Mouse (Mus musculus) layer of hippocampus, adult 2 months (tissue): ENCODE results near the gene 1700018B08Rik. TPM values are rescaled to one million over a fixed set of nuclear protein-coding genes. Genes with fewer than 3 reads are reported as not detected.
A peak's percentile ranks its signal among the peaks of the same experiment; 100 is the strongest.

Experiments
- DNase-seq, 2 experiments: peaks; one replicate each; pipeline ENCODE4 v3.0.0; 2022; ENCODE audit warnings: low spot score in 2 of 2
- H3K27ac ChIP-seq: fragments of 200-600 bp; 2 replicates; pipeline ENCODE4 v1.8.1; 2022
- H3K4me3 ChIP-seq: fragments of 200-600 bp; 2 replicates; pipeline ENCODE4 v1.8.1; 2022; ENCODE audit warnings: mild to moderate bottlenecking
- CTCF ChIP-seq: fragments of 200-600 bp; conservative IDR thresholded peaks from 2 replicates; pipeline ENCODE4 v1.8.1; 2022; ENCODE audit warnings: antibody characterized with exemption, mild to moderate bottlenecking, moderate library complexity
- long read RNA-seq, 2 experiments: library from polyadenylated mRNA; stranded (forward); transcript quantifications; one replicate each; pipeline ENCODE4 v2.0.0; 2021; ENCODE audit warnings: borderline mapping rate in 2 of 2
- total RNA-seq, 2 experiments: library from RNA; stranded (reverse); gene quantifications; 2 replicates each; pipeline ENCODE4 v1.2.3; 2021

1700018B08Rik gene
- not detected for total RNA-seq
- long read RNA-seq, experiment 1, partial matches to known transcripts = 0 of 4 reads
- long read RNA-seq, experiment 1, other reads (novel, unspliced or antisense) = 4 of 4 reads
- long read RNA-seq, experiment 2, partial matches to known transcripts = 0 of 13 reads
- long read RNA-seq, experiment 2, other reads (novel, unspliced or antisense) = 13 of 13 reads

- no peak within 1 kb of the TSS for H3K4me3 ChIP-seq
- TF ChIP-seq CTCF = no peak
- no peak within 1 kb of the TSS for H3K27ac ChIP-seq
- no peak for DNase-seq
Measured at GRCm38 (mm10) chr8:121544276-121544785, at the start of gene 1700018B08Rik. TSS of gene 1700018B08Rik (minus strand) at chr8:121544320.

DNA sequence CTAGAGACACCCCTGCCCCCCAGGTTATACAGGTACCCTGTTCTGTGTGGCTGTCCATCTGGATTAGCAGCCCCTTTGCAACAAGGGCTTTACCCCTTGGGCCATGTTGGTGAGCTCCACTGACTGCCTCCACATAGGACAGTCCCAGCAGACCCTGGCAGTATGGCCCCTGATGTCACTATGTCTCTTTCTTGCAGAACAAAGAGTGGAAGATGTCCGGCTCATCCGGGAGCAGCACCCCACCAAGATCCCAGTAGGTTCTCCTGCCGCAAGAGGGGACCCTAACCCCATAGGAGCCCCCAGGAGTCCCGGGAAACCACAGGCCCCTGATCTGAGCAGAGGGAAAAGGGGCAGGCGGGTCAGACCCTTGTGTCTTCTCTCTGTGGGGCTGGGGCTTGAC, 49.2 kb upstream of the 1700018B08Rik start:
- DNase-seq = no peak
- Histone ChIP-seq H3K4me3 (no peak overlapping the region), H3K27ac (peak overlapping the region; percentile 62; the same call in 1 of the 2 replicates)
- TF ChIP-seq CTCF = no peak

DNA sequence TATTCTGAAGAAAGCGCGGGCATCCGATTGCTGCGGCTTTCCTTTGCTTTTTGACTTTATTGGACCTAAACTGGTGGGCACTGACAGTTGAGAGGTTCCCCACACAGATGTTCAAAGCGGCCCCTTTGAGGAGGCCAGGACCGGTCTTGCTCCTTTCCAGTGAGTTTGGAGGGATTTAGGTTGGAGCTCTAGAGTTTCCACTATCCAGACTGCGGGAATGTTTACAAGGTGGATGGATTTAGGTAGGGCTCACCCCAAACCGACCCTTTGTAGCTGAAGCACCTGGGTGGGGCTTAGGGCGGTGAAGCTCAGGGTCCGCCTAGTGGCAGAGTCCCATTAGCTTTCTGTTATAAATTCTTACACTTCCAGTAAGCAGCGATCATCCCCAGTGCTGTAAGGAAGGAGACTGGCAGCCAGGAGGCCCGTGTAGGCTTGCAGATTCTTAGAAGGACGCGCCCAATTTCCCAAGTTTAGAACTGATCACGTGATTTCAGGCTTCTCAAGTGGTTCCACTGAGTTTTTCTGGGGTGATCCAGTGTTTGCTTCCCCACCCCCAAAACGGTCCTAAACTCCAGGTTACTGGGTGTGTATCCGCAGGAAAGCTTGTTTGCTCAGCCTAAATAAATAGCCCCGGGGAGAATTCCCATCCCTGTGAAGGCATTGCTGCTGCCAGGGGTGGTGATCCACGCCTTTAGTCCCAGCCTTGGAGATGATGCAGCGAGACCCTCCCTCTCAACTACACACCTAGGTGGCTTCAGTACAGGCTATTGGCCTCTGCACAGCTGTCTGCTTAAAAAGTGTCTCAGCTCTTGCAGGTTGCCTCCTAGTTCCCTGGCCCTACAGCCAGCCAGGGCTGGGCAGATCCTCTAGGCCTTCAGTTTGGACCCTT, 47.3 kb upstream of the 1700018B08Rik start:
- Histone ChIP-seq H3K4me3 (peak overlapping the region; percentile 98), H3K27ac (peak overlapping the region; percentile 94)
- TF ChIP-seq CTCF = peak; percentile 72
- DNase-seq = no peak

DNA sequence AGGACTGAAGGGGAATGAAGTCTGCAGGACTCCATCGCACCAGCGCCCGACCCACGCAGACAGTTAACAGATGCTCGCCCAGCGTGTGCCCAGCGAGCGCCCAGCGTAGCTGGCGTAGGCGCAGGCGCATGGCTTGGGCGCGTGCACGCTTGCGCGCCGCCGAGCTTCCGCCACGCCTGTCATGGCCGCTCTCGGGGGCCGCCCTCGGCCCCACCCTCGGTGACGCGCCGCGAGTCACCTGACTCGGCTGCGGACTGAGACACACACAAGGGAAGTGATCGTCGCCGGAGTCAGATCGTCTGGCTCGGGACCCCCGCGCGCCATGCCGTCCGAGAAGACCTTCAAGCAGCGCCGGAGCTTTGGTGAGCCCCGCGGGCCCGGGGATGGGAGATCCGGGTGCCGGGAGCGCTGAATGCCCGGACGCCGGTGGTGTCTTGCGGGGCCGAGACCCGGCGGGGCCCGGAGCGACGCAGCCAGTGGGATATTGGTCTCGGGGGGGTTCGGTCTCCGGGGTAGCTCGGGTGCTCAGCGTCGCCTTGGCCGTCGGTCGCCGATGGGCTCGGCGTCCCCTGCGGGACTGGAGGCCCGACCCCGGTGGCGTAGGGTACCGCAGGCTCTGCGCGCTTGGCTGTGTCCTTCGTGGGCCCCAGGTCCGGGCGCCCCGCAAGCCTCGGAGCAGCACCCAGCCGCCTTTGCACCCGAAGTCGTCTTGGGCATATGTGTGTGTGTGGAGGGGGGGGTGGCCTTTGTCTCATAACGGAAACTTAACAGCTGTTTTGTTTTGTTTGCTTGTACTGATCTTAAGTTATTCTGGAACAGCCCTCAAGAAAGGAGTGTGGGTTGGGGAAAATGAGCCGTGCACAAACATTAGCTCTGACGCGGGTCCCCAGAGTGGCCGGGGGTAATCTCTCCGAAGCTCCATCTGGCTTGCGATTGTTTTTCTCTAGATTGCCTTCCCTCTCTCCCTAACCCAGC, 46.4 kb upstream of the 1700018B08Rik start, which contains the start of gene Map1lc3b:
Gene Map1lc3b, plus strand, starts transcription at position 159 of the 975 bp plus-strand sequence.
- H3K4me3 ChIP-seq = peak within 1 kb of the TSS; percentile 98
- peak; percentile 95 to 98 for DNase-seq
- TF ChIP-seq CTCF = peak; percentile 21; the same call in 1 of the 2 replicates
- H3K27ac ChIP-seq = peak within 1 kb of the TSS; percentile 94

- no peak overlapping the region; the same call in 1 of the 2 replicates for H3K27ac ChIP-seq
- no peak for DNase-seq
- no peak for TF ChIP-seq CTCF
- no peak overlapping the region for H3K4me3 ChIP-seq
Measured at GRCm38 (mm10) chr8:121589205-121589726, 45.1 kb upstream of the 1700018B08Rik start.

- DNase-seq = no peak
- Histone ChIP-seq H3K27ac (no peak overlapping the region), H3K4me3 (no peak overlapping the region)
- TF ChIP-seq CTCF = no peak
Measured at GRCm38 (mm10) chr8:121588750-121589149, 44.6 kb upstream of the 1700018B08Rik start.

DNA sequence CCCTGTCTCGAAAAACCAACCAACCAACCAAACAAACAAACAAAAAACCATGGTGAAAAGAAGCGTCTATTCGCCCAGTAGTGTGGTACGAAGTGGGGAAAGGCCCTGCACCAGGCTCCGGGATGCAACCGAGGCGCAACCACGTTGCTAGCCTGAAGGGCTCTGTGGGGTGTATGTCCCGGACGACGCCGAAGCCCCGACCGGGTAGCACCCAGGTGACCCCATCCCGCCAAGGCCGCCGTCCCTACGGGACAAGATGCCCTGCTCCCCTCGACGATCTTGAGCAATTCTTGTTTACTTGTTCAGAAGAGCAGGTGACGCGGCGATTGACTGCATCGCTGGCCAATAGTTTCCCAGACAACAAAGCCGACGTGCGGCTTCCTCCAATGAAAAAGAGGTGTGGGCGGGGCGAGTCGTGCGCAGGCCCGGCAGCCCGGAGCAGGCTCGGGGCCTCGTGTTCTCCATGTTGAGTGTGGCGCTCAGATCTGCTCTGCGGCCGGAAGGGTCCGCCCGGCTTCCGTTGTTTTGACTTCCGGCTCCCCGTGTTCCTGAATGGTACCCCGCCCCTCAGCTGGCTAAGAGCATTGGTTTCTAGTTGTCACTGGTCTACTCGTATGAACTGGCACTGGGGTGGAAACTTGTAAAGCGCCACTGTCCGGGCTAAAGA, 41.2 kb upstream of the 1700018B08Rik start:
- H3K4me3 ChIP-seq = peak overlapping the region; percentile 72
- no peak for TF ChIP-seq CTCF
- H3K27ac ChIP-seq = peak overlapping the region; percentile 97
- DNase-seq = peak; percentile 99

- H3K27ac ChIP-seq = peak overlapping the region; percentile 97
- no peak for TF ChIP-seq CTCF
- peak overlapping the region; percentile 72 for H3K4me3 ChIP-seq
- DNase-seq = no peak
Measured at GRCm38 (mm10) chr8:121584730-121585129, 40.6 kb upstream of the 1700018B08Rik start.

DNA sequence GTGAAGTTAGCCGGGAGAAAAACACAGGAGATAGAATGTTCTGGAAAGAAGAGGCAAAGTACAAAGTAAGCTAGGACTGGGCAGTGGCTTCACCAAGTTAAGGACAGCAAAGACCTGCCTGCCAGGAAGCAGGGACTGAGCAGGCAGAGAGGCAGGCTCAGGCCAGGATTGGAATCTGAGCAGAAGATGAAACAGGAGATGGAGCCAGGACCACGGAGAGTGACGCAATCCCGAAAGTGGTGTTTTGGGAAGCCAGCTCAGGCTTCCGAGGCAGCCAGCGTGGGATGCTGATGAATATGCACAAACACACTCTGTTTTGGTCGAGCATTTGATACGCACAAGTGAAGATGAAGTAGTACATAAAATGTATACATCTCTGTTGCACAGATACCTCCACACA, 39.5 kb upstream of the 1700018B08Rik start:
- no peak for TF ChIP-seq CTCF
- H3K27ac ChIP-seq = peak overlapping the region; percentile 52
- H3K4me3 ChIP-seq = no peak overlapping the region
- DNase-seq = peak in 1 of 2 experiments; percentile 49

DNA sequence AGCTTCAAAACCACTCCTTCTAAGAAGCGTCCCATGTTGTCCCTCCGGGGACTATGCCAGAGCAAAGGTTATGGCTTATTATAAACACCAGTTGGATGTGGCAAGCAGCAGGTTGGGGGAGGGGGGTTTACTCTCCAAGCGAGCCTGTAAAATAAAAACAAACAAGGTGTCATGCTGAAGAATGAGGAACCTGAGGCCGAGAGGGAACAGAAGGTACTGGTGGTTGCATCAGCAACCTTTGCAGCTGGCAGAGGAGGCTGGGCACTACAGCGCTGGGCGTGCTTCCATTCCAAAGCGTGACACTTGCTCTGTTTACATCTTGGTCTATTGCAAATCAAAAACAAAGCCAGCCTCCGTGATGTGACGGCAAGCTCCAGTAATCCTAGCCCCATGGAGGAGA, 36.3 kb upstream of the 1700018B08Rik start:
- peak overlapping the region; percentile 25; the same call in 1 of the 2 replicates for H3K27ac ChIP-seq
- DNase-seq = no peak
- no peak for TF ChIP-seq CTCF
- H3K4me3 ChIP-seq = no peak overlapping the region

GRCm38 (mm10) chr8:121578676-121579451, 34.7 kb upstream of the 1700018B08Rik start, which contains the start of gene Fbxo31:
TSS of gene Fbxo31 (minus strand) at chr8:121578806.
- TF ChIP-seq CTCF = no peak
- peak; percentile 93 to 94 for DNase-seq
- H3K27ac ChIP-seq = peak within 1 kb of the TSS; percentile 94
- peak within 1 kb of the TSS; percentile 92 for H3K4me3 ChIP-seq
